Mouse (Mus musculus) gastrocnemius, postnatal 14 days (tissue): ENCODE results near the gene Hmces. TPM values are rescaled to one million over a fixed set of nuclear protein-coding genes. Genes with fewer than 3 reads are reported as not detected.
"Not testable (repeated sequence)": the region's sequence is repeated elsewhere in the genome, so short reads cannot be mapped to it uniquely, and the experiment has no call there.

Source experiments
- DNase-seq: peaks from one replicate; pipeline ENCODE4 v3.0.0; 2021; ENCODE audit warnings: mixed read lengths
- intact Hi-C: fragments of 180-260 bp; cut with DNase I; formaldehyde crosslinking; loops from one replicate; pipeline ENCODE4 v1.15.1; 2025; ENCODE audit warnings: low total_unique reads
- total RNA-seq, 2 experiments: library from RNA; stranded (reverse); gene quantifications; 2 replicates each; pipeline ENCODE4 v1.2.3; 2021

Hmces gene
- total RNA-seq, 2 experiments from 2014 or later: 7.3 to 7.7 TPM

- intact Hi-C loops: loop anchor here (5.0 kb wide), 1 partner anchor 83 kb away; no protein-coding TSS in a partner anchor
- no peak for DNase-seq
These were observed 4.6 kb upstream of the Hmces start for GRCm38 (mm10) chr6:87909181-87909580.

GRCm38 (mm10) chr6:87911559-87911958, 2.2 kb upstream of the Hmces start:
- DNase-seq: no peak
- intact Hi-C loops: loop anchor here (5.0 kb wide), 1 partner anchor 191 kb away; no protein-coding TSS in a partner anchor

DNA sequence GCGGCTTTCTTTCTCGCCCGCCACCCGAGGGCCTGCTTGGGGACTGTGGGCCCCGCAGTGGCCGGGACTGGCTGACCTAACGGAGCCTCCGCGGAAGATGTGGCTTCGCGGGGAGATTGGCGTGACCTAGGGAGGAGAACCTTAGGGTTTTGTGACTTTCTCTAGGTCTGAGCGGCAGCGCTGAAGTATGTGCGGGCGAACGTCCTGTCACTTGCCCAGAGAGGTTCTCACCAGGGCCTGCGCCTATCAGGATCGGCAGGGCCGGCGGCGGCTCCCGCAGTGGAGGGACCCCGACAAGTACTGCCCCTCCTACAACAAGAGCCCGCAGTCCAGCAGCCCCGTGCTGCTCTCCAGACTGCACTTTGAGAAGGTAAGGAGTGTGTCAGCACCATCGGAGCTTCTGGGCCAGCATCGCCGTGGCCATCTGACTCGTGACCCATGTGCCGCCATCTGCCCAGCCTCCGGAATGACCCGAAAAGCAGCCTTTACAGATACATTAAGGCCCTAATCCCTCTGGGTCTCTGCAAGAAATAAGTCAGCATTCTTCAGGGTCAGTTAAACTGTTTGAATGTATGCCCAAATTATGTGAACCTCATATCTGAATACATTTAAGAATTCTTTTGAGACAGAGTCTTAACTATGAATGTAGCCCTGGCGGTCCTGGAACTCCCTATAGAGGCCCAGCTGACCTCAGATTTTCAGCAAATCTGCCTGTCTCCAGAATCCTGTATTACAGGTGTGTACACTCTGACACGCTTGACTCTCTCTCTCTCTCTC, 779 bp downstream of the Hmces start:
- intact Hi-C loops: loop anchor here (5.0 kb wide), 1 partner anchor 188 kb away; no protein-coding TSS in a partner anchor
- DNase-seq: peak; percentile 51

DNA sequence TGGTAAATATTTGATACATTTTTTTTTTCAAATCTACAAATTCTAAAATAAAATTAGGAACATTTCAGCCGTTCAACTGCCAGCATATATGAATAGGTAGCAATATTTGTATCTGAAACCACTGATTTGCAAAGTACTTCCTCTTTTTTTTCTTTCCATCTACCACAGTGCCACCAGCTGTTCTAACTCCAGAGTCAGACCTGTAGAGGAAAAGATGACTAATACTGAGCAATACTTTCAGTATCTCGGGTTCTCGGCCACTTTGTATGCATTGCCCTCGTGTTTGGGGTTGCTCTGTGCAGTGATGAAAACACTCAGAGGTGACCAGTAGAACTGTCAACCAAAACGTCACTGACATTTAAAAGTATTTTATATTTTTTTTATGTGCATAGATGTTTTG, 2.2 kb downstream of the Hmces start:
- intact Hi-C loops: no loop called here
- DNase-seq: no peak

GRCm38 (mm10) chr6:87921201-87921600, 7.5 kb downstream of the Hmces start:
- intact Hi-C loops: no loop called here
- DNase-seq: no peak

DNA sequence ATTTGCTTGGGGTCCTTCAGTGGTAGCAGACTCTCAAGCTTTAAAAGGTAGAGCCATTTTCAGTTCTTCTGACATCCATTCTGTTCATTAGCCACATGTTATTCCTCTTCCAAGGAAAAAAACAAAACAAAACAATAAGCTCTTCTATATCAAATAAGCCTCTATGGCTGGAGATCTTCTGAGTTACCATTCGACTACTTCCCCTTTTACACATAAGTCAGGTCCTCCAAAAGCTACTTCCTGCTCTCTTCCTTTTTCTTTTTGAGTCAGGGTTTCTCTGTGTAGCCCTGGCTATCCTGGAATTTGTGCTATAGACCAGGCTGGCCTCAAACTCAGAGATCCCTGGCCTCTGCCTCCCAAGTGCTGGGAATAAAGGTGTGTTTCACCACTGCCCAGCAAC, 9.9 kb downstream of the Hmces start:
- intact Hi-C loops: no loop called here

GRCm38 (mm10) chr6:87935037-87935436, 21.3 kb downstream of the Hmces start:
- intact Hi-C loops: no loop called here
- DNase-seq: no peak

More for the DNA sequence above, 9.9 kb downstream of the Hmces start:
- DNase-seq: no peak

DNA sequence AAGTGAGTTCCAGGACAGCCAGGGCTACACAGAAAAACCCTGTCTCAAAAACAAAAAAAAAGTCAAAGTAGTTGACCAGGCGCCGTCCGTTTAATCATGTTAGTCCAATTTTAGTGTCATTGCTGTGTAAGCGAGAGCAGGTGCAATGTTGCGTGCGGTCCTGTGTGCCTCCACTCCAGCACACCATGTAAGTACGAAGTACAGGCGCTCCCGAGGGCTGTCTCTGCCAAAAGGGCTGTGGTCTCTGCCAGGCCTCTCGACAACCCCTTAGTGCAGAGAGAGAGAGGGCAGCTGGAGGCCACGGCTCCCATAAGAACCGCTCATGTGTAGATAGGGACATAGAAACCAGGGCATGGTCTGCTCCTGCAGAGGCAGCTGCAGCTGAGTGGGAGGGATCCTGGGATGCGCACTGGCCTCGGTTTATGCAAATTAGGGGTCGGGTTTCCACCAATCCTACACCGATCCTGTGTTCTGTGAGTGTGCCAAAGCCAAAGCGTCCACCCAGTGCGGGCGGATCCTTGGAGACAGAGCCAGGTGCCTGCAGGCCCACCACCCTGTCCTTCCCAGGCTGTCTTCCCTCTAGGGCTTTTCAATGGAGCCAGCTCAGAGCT, 23.5 kb downstream of the Hmces start:
- intact Hi-C loops: no loop called here
- DNase-seq: peak; percentile 52

- DNase-seq: no peak
- intact Hi-C loops: no loop called here
These were observed 25.2 kb downstream of the Hmces start for GRCm38 (mm10) chr6:87938941-87939340.

- intact Hi-C loops: no loop called here
- DNase-seq: no peak
These were observed 28.4 kb downstream of the Hmces start for GRCm38 (mm10) chr6:87942179-87942578.

GRCm38 (mm10) chr6:87962457-87962856, 48.7 kb downstream of the Hmces start:
- intact Hi-C loops, DNase-seq: not testable (repeated sequence)

DNA sequence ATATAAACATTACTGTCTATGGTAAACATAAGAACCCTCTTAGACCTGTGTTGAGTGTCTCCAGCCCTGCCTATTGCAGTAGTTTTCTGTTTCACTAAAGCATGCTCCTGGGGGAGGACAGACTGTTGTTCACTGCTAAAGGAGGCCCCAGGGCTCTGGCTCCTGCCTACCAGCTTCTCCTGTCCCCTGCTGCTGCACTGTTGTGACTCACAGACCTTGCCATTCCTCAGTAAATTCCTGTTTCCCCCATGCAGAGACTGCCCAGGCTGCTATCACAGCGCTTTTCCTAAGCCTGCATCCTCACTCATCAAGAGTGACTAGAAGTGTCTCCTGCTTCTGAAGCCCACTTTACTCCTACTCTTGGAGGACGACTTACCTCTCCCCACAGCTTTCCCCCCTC, 56.3 kb downstream of the Hmces start:
- intact Hi-C loops: no loop called here

DNA sequence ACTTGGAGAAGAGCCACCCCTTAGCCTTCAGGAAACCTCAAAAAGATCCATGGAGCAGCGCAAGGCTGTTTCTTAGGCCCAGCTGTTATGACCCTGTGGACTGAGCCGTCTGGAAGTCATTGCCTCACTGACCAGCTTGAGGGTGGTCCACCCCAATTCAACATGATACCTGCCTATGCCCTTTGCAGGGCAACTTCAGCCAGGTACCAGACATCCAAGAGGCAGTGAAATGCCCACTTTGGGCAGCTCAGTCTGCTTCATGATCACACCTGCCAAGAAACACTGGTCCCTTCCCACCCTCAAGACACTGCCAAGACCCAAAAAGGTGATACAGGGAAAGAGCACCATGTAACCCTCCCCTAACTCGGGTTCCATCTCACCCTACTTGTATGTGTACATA, 66.0 kb downstream of the Hmces start:
- intact Hi-C loops: no loop called here
- DNase-seq: no peak

More for the DNA sequence above, 56.3 kb downstream of the Hmces start:
- DNase-seq: no peak

- intact Hi-C loops: no loop called here
- peak; percentile 68 for DNase-seq
These were observed 66.8 kb downstream of the Hmces start for GRCm38 (mm10) chr6:87980374-87981029.

GRCm38 (mm10) chr6:87981030-87981485, 67.3 kb downstream of the Hmces start:
- DNase-seq: no peak
- intact Hi-C loops: no loop called here

GRCm38 (mm10) chr6:87981547-87982256, 68.0 kb downstream of the Hmces start, which contains the start of gene H1fx:
H1fx (minus strand) TSS chr6:87981637.
- intact Hi-C loops: no loop called here

DNA sequence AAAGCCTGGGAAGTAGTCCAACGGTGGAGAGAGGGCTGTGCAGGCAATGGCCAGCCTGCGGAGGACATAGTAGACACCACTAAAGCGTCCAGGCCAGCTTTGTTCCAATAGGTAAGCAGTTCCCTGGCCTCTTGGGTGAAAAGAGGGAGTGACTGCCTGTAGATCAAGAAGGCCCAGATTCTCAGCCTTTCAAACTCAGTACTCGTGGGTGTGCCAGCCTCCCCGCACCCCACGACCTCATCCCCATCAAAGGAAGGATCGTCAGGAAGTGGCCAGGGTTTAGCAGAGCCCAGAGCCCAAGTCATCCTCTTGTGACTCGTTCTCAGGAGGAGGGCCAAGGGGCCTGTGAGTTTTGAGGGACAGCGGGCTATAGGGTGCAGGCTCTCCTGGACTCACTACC, 68.8 kb downstream of the Hmces start:
- intact Hi-C loops: no loop called here

More at GRCm38 (mm10) chr6:87981547-87982256, 68.0 kb downstream of the Hmces start, which contains the start of gene H1fx:
- peak; percentile 79 for DNase-seq

More for the DNA sequence above, 68.8 kb downstream of the Hmces start:
- DNase-seq: no peak
